Mouse (Mus musculus) liver, embryonic 14.5 days (tissue): ENCODE measurements at regions not wholly inside any gene's neighbourhood (a gene's known extent, or its start where the extent isn't known, plus 50 kb on each side); places are given as distances from the start of the nearest gene placed in this dataset.

Source experiments
- ATAC-seq: fragments of 200-750 bp; cut with Nextera tagmentation; 2 replicates; pipeline ENCODE4 v1.8.0; 2017; ENCODE audit warnings: moderate number of reproducible peaks, mild to moderate bottlenecking, moderate library complexity; ENCODE audit not compliant: insufficient read depth
- DNase-seq, 3 experiments: peaks; one replicate each; pipeline ENCODE4 v3.0.0-alpha.2; 2012 to 2013; ENCODE audit warnings: low read depth in 3 of 3, low spot score in 3 of 3
- H3K27ac ChIP-seq: fragments of 300-500 bp; sonication (generic); 2 replicates; pipeline ENCODE4 v1.5.1; 2014; ENCODE audit warnings: moderate library complexity, mild to moderate bottlenecking, control low read depth, inconsistent platforms
- H3K27me3 ChIP-seq: fragments of 300-500 bp; sonication (generic); 2 replicates; pipeline ENCODE4 v1.6.1; 2014; ENCODE audit warnings: mild to moderate bottlenecking, low read length, moderate library complexity; ENCODE audit not compliant: control insufficient read depth, insufficient read depth
- H3K36me3 ChIP-seq: fragments of 300-500 bp; sonication (generic); replicated peaks from 2 replicates; pipeline ENCODE4 v1.6.1; 2014; ENCODE audit warnings: low read depth; ENCODE audit not compliant: control insufficient read depth, insufficient read depth
- H3K4me1 ChIP-seq, 2 experiments: fragments of 200-500 bp in 1 of 2; fragments of 300-500 bp in 1 of 2; sonication (generic) in 1 of 2; replicated peaks; 2 replicates each; pipeline ENCODE4 v1.6.1; 2012 to 2014; ENCODE audit warnings: antibody characterized with exemption in 1 of 2, inconsistent platforms in 1 of 2, low read length in 1 of 2; ENCODE audit not compliant: control insufficient read depth in 2 of 2, insufficient read depth in 2 of 2
- H3K4me2 ChIP-seq: fragments of 300-500 bp; sonication (generic); 2 replicates; pipeline ENCODE4 v1.6.1; 2014; ENCODE audit warnings: low read depth, mild to moderate bottlenecking, control low read depth, moderate library complexity
- H3K4me3 ChIP-seq, 2 experiments: fragments of 200-500 bp in 1 of 2; fragments of 300-500 bp in 1 of 2; sonication (generic) in 1 of 2; 2 replicates each; pipeline ENCODE4 v1.5.1; 2012 to 2014; ENCODE audit warnings: low read depth in 2 of 2, low read length in 2 of 2, mild to moderate bottlenecking in 2 of 2, control low read depth in 1 of 2, inconsistent platforms in 1 of 2, moderate library complexity in 1 of 2; ENCODE audit not compliant: insufficient read depth in 1 of 2
- H3K9ac ChIP-seq: fragments of 300-500 bp; sonication (generic); replicated peaks from 2 replicates; pipeline ENCODE4 v1.6.1; 2014; ENCODE audit warnings: mild to moderate bottlenecking, control low read depth, moderate library complexity
- H3K9me3 ChIP-seq: fragments of 300-500 bp; sonication (generic); 2 replicates; pipeline ENCODE4 v1.6.1; 2016; ENCODE audit warnings: low read length, mixed read lengths; ENCODE audit not compliant: control insufficient read depth
- CTCF ChIP-seq: IDR thresholded peaks from 2 replicates; pipeline ENCODE4 v1.5.1; 2016; ENCODE audit warnings: antibody characterized with exemption, low read depth, control low read depth
- EP300 ChIP-seq: IDR thresholded peaks from 2 replicates; pipeline ENCODE4 v1.6.1; 2016; ENCODE audit warnings: antibody characterized with exemption, low read depth
- WGBS: fragments of 180-500 bp; shearing (Covaris S2); extraction: QIAGEN DNeasy Blood & Tissue Kit; methylation state at CpG from one replicate; pipeline ENCODE4 v1.1.7; 2014; ENCODE audit not compliant: insufficient replicate concordance; 5-methylcytosine and 5-hydroxymethylcytosine counted together

GRCm38 (mm10) chr19:26506802-26507201, 98.0 kb upstream of the Smarca2 start:
- no peak overlapping the region for H3K4me2 ChIP-seq
- TF ChIP-seq EP300 (no peak), CTCF (no peak)
- H3K36me3 ChIP-seq: no peaks in the 10 kb centered on the region
- no peak for ATAC-seq
- WGBS: 28% methylated on average over 1 of the region's 1 CpGs
- no peak for DNase-seq
- H3K4me3 ChIP-seq: no peak overlapping the region
- no peak overlapping the region for H3K9ac ChIP-seq
- H3K27ac ChIP-seq: no peak overlapping the region
- no peaks in the 10 kb centered on the region for H3K4me1 ChIP-seq
- no peaks in the 10 kb centered on the region for H3K9me3 ChIP-seq
- no peaks in the 10 kb centered on the region for H3K27me3 ChIP-seq

- 65% methylated on average over 11 of the region's 11 CpGs for WGBS
Observed at GRCm38 (mm10) chr19:26507986-26508385, 96.9 kb upstream of the Smarca2 start.

GRCm38 (mm10) chr19:26508616-26509015, 96.2 kb upstream of the Smarca2 start:
- H3K4me3 ChIP-seq: no peak overlapping the region
- no peaks in the 10 kb centered on the region for H3K27me3 ChIP-seq
- DNase-seq: no peak
- H3K9ac ChIP-seq: no peak overlapping the region
- no peak overlapping the region for H3K4me2 ChIP-seq
- H3K36me3 ChIP-seq: no peaks in the 10 kb centered on the region
- H3K4me1 ChIP-seq: no peaks in the 10 kb centered on the region
- TF ChIP-seq CTCF (no peak), EP300 (no peak)
- no peak for ATAC-seq
- 47% methylated on average over 7 of the region's 7 CpGs for WGBS
- no peak overlapping the region for H3K27ac ChIP-seq
- H3K9me3 ChIP-seq: no peaks in the 10 kb centered on the region

More at GRCm38 (mm10) chr19:26507986-26508385, 96.9 kb upstream of the Smarca2 start:
- no peaks in the 10 kb centered on the region for H3K4me1 ChIP-seq
- H3K9ac ChIP-seq: no peak overlapping the region
- H3K4me2 ChIP-seq: no peak overlapping the region
- H3K4me3 ChIP-seq: no peak overlapping the region
- H3K27ac ChIP-seq: no peak overlapping the region
- ATAC-seq (no peak), DNase-seq (no peak)
- no peaks in the 10 kb centered on the region for H3K9me3 ChIP-seq
- TF ChIP-seq EP300 (no peak), CTCF (no peak)
- no peaks in the 10 kb centered on the region for H3K36me3 ChIP-seq
- H3K27me3 ChIP-seq: no peaks in the 10 kb centered on the region

- Histone ChIP-seq H3K4me3 (no peak overlapping the region), H3K36me3 (no peaks in the 10 kb centered on the region), H3K27ac (no peak overlapping the region), H3K9ac (no peak overlapping the region), H3K4me1 (no peaks in the 10 kb centered on the region), H3K4me2 (no peak overlapping the region), H3K9me3 (no peaks in the 10 kb centered on the region), H3K27me3 (no peaks in the 10 kb centered on the region)
- DNase-seq (no peak), ATAC-seq (no peak)
- TF ChIP-seq EP300: no peak
- no peak for TF ChIP-seq CTCF
- 74% methylated on average over 2 of the region's 2 CpGs for WGBS
Observed at GRCm38 (mm10) chr19:26509240-26509639, 95.6 kb upstream of the Smarca2 start.

- H3K4me3 ChIP-seq: no peak overlapping the region
- H3K27ac ChIP-seq: no peak overlapping the region
- no peak for DNase-seq
- H3K4me1 ChIP-seq: no peaks in the 10 kb centered on the region
- WGBS: 81% methylated on average over 12 of the region's 12 CpGs
- ATAC-seq: no peak
- no peak overlapping the region for H3K9ac ChIP-seq
- no peaks in the 10 kb centered on the region for H3K36me3 ChIP-seq
- H3K9me3 ChIP-seq: no peaks in the 10 kb centered on the region
- H3K27me3 ChIP-seq: no peaks in the 10 kb centered on the region
- no peak overlapping the region for H3K4me2 ChIP-seq
- TF ChIP-seq CTCF (no peak), EP300 (no peak)
Observed at GRCm38 (mm10) chr19:26510185-26510584, 94.7 kb upstream of the Smarca2 start.
